Comparison of ENCODE assay signal across 14 mouse cellular contexts in the genomic region with DNA sequence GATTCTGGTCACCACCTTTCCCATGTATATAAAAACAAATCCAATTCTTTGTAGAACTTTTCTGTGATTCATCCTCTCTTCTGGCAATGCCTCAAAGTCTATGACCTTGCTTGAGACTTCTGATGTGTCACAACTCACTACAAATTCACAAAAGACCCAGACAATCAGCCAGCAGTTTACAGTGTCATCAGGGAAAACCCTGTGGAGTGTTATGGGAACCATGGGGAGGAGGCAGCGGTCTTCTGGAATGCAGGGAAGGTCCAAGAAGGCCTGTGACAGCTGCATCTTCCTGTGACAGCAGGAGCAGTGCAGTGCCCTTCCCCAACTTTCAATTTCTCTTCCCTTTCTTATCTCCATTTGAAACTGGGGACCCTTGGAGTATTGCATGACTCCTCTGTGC.
DNase-seq lines count a peak whose midpoint lies in the region; ATAC-seq and TF ChIP-seq lines count a peak whose summit lies in the region.
"Had no signal": no experiment of that assay in that cellular context is flagged by ENCODE, and none has a peak within 500 bp of the region (broad histone marks: within the 10 kb centered on the region; RNA-seq: fewer than 3 reads in every experiment).

No protein-coding gene starts in this region.

- H3K27ac ChIP-seq in limb, embryonic 14.5 days (replicated peaks; ENCODE audit: low read depth, low read length), result no peak overlapping the region
- no peak overlapping the region for H3K27ac ChIP-seq in limb, embryonic 10.5 days
- H3K27ac ChIP-seq: embryonic facial prominence, embryonic 12.5 days; forebrain, embryonic 13.5 days; heart, embryonic 13.5 days; kidney, embryonic 15.5 days; macrophage; midbrain, embryonic 12.5 days had no signal

- no peak for ATAC-seq in limb, embryonic 14.5 days (ENCODE audit: low FRiP score, low read depth)
- ATAC-seq: forebrain, embryonic 13.5 days had no signal

- H3ac ChIP-seq in C2C12 (ENCODE audit: control insufficient read depth, insufficient read length, low read depth), result no peak overlapping the region

- no peak overlapping the region for H3K4me3 ChIP-seq in limb, embryonic 14.5 days (replicated peaks; ENCODE audit: low read length)
- H3K4me3 ChIP-seq in limb, embryonic 10.5 days, result no peak overlapping the region
- no peak overlapping the region for H3K4me3 ChIP-seq in C2C12 (ENCODE audit: insufficient read depth, poor library complexity, severe bottlenecking)
- H3K4me3 ChIP-seq: embryonic facial prominence, embryonic 12.5 days; forebrain, embryonic 13.5 days; heart, embryonic 13.5 days; kidney, embryonic 15.5 days; midbrain, embryonic 12.5 days had no signal

- H3K9me3 ChIP-seq in limb, embryonic 14.5 days (ENCODE audit: control insufficient read depth, low read length), result no peaks in the 10 kb centered on the region
- H3K9me3 ChIP-seq in limb, embryonic 10.5 days (replicated peaks), result no peaks in the 10 kb centered on the region
- H3K9me3 ChIP-seq: embryonic facial prominence, embryonic 12.5 days; forebrain, embryonic 13.5 days; heart, embryonic 13.5 days; kidney, embryonic 15.5 days; midbrain, embryonic 12.5 days had no signal

- no peaks in the 10 kb centered on the region for H3K79me2 ChIP-seq in C2C12 (ENCODE audit: control insufficient read depth, insufficient read depth)

- peak; percentile 17 for DNase-seq in limb, embryonic 14.5 days (ENCODE audit: low spot score)
- no peak for DNase-seq in limb, embryonic 10.5 days (ENCODE audit: low spot score)
- peak; percentile 69 for DNase-seq in adrenal gland, adult 2 months
- peak; percentile 50 for DNase-seq in fibroblast of lung, adult 2 months (ENCODE audit: low read depth)
- DNase-seq in cerebellum, adult 11 months, result no peak
- no peak for DNase-seq in heart, adult 9 months (ENCODE audit: low spot score in 2 of 2)
- DNase-seq: cerebellum, adult 2 months had no signal

- H3K36me3 ChIP-seq in limb, embryonic 14.5 days (ENCODE audit: control insufficient read depth, insufficient read depth, low read length), result no peaks in the 10 kb centered on the region
- H3K36me3 ChIP-seq in limb, embryonic 10.5 days, result no peaks in the 10 kb centered on the region
- H3K36me3 ChIP-seq in C2C12 (ENCODE audit: control insufficient read depth, insufficient read depth), result no peaks in the 10 kb centered on the region
- H3K36me3 ChIP-seq: embryonic facial prominence, embryonic 12.5 days; heart, embryonic 13.5 days; kidney, embryonic 15.5 days; midbrain, embryonic 12.5 days had no signal

- H3K9ac ChIP-seq in limb, embryonic 14.5 days (ENCODE audit: low read depth, low read length, severe bottlenecking), result no peak overlapping the region
- H3K9ac ChIP-seq: embryonic facial prominence, embryonic 12.5 days; forebrain, embryonic 13.5 days; heart, embryonic 13.5 days; kidney, embryonic 15.5 days; midbrain, embryonic 12.5 days had no signal

- TF ChIP-seq CTCF in C2C12 (IDR thresholded peaks at IDR 0.05; ENCODE audit: control insufficient read depth, insufficient read depth, insufficient read length), result no peak

- no peaks in the 10 kb centered on the region for H3K79me3 ChIP-seq in C2C12 (ENCODE audit: low read depth)

- no peak for TF ChIP-seq POLR2A in limb, embryonic 14.5 days (IDR thresholded peaks at IDR 0.05; ENCODE audit: borderline replicate concordance, extremely low read depth, insufficient read depth, insufficient read length)

- no peak overlapping the region for H3K4me2 ChIP-seq in limb, embryonic 14.5 days (replicated peaks; ENCODE audit: low read depth, low read length, severe bottlenecking)
- H3K4me2 ChIP-seq: embryonic facial prominence, embryonic 12.5 days; forebrain, embryonic 13.5 days; heart, embryonic 13.5 days; kidney, embryonic 15.5 days; midbrain, embryonic 12.5 days had no signal

- no peaks in the 10 kb centered on the region for H3K27me3 ChIP-seq in limb, embryonic 14.5 days (ENCODE audit: control insufficient read depth, insufficient read depth, low read length)
- no peaks in the 10 kb centered on the region for H3K27me3 ChIP-seq in limb, embryonic 10.5 days (ENCODE audit: low read depth, poor library complexity, severe bottlenecking)
- no peaks in the 10 kb centered on the region for H3K27me3 ChIP-seq in C2C12 (ENCODE audit: control insufficient read depth, insufficient read depth, insufficient read length)
- H3K27me3 ChIP-seq: embryonic facial prominence, embryonic 12.5 days; forebrain, embryonic 13.5 days; heart, embryonic 13.5 days; kidney, embryonic 15.5 days; midbrain, embryonic 12.5 days had no signal

- WGBS in limb, embryonic 14.5 days, result 63% methylated on average over 1 of the region's 1 CpGs
- 77% methylated on average over 1 of the region's 1 CpGs for WGBS in limb, embryonic 10.5 days

- peaks cover 11% of the 10 kb centered on the region; the same call in 1 of the 2 replicates for H3K4me1 ChIP-seq in limb, embryonic 14.5 days (ENCODE audit: control insufficient read depth, insufficient read depth, low read length)
- H3K4me1 ChIP-seq in limb, embryonic 10.5 days, result 0 out of 2 replicates have a peak, but pooled peaks cover 5% of the 10 kb centered on the region
- H3K4me1 ChIP-seq: embryonic facial prominence, embryonic 12.5 days; forebrain, embryonic 13.5 days; heart, embryonic 13.5 days; kidney, embryonic 15.5 days; midbrain, embryonic 12.5 days had no signal

TF ChIP-seq in C2C12, 6 proteins besides CTCF, POLR2A, EP300 and RAD21:
- TF ChIP-seq MAX (IDR thresholded peaks at IDR 0.05) (no peak), MYOD1 (IDR thresholded peaks at IDR 0.05; ENCODE audit: control insufficient read depth, insufficient read length, low read depth) (peak; percentile 99)

Comparison
In these comparisons a context has a peak if more than half of its experiments do, and no peak if none do; other contexts are left out.
1. DNase-seq: peak in limb, embryonic 14.5 days (single experiment), adrenal gland, adult 2 months (single experiment) and fibroblast of lung, adult 2 months (single experiment); none in limb, embryonic 10.5 days (single experiment), cerebellum, adult 11 months (single experiment) and heart, adult 9 months (0 of 2).